Mouse (Mus musculus) c-Kit-negative CD71-positive TER-119-positive erythroid progenitor cells, embryonic 14.5 days (primary cell): ENCODE results near the gene Abr.

ENCODE experiments used
- DNase-seq: peaks from one replicate; pipeline ENCODE4 v3.0.0-alpha.2; 2013; ENCODE audit warnings: low read depth, low spot score

Abr gene

GRCm38 (mm10) chr11:76518125-76518524 is 104.0 kb downstream of the Abr start:
- DNase-seq: no peak

- no peak for DNase-seq
Measured at GRCm38 (mm10) chr11:76516951-76517350, 105.2 kb downstream of the Abr start.

- DNase-seq: no peak
Measured at GRCm38 (mm10) chr11:76515123-76515522, 107.0 kb downstream of the Abr start.

GRCm38 (mm10) chr11:76510977-76511376 is 111.1 kb downstream of the Abr start:
- DNase-seq: no peak

- DNase-seq: no peak
Measured at GRCm38 (mm10) chr11:76509751-76510723, 112.1 kb downstream of the Abr start.

- no peak for DNase-seq
Measured at GRCm38 (mm10) chr11:76508831-76509595, 113.1 kb downstream of the Abr start.

- no peak for DNase-seq
Measured at GRCm38 (mm10) chr11:76508125-76508524, 114.0 kb downstream of the Abr start.

- no peak for DNase-seq
Measured at GRCm38 (mm10) chr11:76507302-76508124, 114.6 kb downstream of the Abr start.

- DNase-seq: no peak
Measured at GRCm38 (mm10) chr11:76506514-76507228, 115.4 kb downstream of the Abr start.

GRCm38 (mm10) chr11:76505106-76505505 is 117.0 kb downstream of the Abr start:
- DNase-seq: no peak

GRCm38 (mm10) chr11:76504058-76504457 is 118.1 kb downstream of the Abr start:
- DNase-seq: no peak

- DNase-seq: no peak
Measured at GRCm38 (mm10) chr11:76499987-76500386, 122.1 kb downstream of the Abr start.

- no peak for DNase-seq
Measured at GRCm38 (mm10) chr11:76499564-76499963, 122.5 kb downstream of the Abr start.

- DNase-seq: no peak
Measured at GRCm38 (mm10) chr11:76497769-76498152, 124.4 kb downstream of the Abr start.

GRCm38 (mm10) chr11:76497066-76497768 is 124.9 kb downstream of the Abr start:
- no peak for DNase-seq

GRCm38 (mm10) chr11:76496086-76496771 is 125.9 kb downstream of the Abr start:
- DNase-seq: no peak

GRCm38 (mm10) chr11:76495127-76496028 is 126.7 kb downstream of the Abr start:
- DNase-seq: no peak

GRCm38 (mm10) chr11:76494360-76495126 is 127.6 kb downstream of the Abr start:
- DNase-seq: no peak
